Mouse (Mus musculus): ENCODE results near the gene Klhl11. TPM values are rescaled to one million over a fixed set of nuclear protein-coding genes. Genes with fewer than 3 reads are reported as not detected.

The Klhl11 gene
- polyA plus RNA-seq (2017; shearing (Covaris generic)) = 1 to 10 TPM; 2.2 to 3.0 TPM

DNA sequence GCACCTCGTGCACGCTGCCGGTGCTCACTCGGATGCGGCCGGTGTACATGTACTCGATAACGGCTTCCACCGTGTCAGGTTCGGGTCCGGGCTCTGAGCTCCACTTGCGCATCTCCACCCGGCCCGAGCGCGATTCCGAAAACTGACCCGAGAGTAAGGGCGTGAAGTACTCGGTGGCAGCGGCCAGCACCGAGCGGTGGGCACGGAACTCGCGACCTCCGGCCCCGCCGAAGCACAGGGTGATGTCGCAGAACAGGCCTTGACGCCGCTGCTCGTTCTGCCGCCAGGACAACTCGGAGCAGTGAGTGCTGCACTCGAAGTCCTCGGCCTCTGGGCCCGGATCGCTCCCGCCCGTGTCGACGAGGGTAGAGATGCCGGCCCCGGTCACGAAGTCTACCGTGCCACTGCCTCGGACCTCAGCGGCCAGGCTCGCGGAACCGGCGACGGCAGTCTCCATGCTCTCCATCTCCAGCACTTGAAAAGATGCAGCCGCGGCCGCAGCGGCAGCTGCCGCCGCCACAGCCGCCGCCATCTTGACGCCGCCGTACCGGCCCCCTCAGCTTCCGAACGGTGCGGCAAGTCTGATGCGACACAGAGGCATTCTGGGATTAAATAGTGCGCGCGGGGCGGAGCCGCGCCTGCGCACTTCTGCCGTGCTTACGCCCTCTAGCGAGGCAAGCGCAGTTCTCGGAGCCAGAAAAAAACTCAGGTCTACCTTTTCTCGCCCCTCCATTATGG lies at the start of gene Klhl11:
Gene Klhl11, minus strand, starts transcription at position 545 of the 738 bp plus-strand sequence.
- ATAC-seq = peak; percentile 93

DNA sequence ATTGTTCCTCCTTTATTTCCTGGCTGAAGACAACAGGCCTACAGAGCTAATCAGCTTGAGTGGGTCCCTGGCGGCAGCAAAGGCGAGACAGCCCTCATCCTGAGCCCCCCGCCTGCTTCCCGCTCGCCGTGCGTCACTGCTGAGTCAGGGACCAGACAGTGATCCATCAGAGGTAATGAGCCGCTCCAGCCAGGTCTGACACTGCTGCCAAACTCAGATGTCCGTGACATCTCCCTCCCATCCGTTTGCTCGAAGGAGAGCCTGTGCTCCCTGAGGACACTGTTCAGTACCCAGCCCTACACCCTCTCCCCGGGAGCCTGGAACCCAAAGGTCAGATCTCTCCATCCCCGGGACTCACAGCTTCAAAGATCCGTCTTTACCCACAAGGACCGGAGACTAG lies 48.3 kb upstream of the Klhl11 start:
- no peak for ATAC-seq

DNA sequence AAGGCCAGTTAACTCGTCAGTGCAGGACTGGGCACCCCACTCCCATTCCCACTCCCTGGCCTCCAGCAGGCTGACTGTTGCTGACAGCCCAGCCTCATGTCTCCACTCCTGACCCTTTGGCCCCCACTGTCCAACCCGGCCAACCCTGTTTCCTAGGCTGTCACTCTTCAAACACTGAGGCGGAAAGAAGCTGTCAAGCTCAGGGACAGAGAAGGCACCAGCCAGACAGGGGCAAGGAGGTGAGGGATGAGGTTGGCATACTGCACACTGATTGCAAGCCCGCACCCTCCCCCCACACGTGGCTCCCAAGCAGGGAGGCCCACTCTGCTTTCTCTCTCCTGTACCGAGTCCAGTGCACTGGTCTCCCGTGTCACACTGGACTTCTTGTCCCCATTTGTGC lies 46.6 kb upstream of the Klhl11 start:
- no peak for ATAC-seq

DNA sequence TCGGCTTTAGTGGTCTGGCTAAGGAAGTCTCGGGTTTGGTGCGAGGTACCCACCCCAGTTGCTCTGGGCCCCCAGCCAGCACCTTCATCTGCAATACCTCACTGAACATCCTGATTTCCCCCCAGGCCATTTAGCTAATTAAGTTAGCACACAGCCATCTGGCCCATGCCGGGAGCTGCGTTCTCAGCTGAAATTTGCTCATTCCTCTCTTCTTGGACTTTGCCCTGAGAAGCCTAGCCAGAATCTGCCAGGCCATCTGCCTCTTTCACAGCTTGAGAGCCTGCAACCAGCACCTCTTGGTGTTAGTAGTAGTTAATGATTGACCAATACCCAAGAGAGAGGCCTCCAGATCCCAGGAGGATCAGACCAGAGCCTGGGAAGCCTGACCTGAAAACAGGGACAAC lies 45.6 kb upstream of the Klhl11 start:
- ATAC-seq = no peak

DNA sequence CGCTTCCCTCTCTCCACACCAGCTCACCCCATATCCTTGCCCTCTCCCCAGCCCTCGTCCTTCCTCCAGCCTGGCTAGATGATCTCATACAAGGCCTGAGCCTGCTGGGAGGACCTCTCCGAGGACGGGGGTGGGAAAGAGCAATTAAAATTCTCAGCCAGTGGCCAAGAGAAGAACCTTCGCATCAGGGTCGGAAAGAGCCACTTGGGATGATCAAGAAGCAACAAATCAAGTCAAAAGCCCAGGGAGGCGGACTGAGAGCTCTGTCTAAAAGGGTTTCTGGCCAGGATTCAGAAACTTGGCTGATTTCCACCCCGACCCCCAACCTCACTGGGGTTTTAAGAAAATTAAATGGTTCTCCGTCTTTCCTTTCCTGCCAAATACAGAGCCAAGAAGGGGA lies 43.8 kb upstream of the Klhl11 start:
- ATAC-seq = no peak

DNA sequence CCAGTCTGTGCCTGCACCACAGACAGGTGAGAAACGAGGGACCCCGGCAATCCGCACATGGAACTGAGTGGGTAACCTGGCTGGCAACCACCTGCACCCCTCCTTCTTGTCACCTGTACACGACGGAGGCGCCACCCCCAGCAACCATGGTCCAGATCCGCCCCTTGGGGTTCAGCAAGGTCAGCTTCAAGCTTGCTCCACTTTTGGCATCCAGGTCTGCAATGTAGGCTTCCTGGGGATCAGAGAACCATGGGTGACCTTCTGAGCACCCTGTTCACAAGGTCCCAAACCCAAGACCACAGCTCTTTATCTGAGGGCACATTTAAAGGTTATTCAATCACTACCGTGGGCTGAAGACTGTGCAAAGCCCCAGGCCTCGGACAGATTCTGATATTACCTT lies 43.2 kb upstream of the Klhl11 start:
- ATAC-seq = no peak

DNA sequence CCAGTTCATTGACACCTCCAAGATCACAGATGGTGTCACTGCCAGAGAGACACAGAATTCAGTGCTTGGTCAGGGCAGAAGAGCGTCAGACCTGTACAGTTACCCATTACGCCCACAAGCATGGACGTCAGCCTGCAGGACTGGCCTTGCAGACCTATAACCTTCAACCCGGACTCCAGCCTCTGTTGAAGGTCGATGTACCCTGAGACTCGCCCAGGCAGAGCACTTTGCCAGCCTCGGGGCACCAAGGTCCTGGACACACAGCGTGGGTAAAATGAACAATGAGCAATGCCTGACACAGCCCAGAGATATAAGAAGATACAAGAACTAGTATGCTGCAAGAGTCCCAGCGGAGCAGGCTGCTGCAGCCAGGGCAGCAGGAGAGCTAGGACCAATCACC lies 42.5 kb upstream of the Klhl11 start:
- ATAC-seq = no peak

DNA sequence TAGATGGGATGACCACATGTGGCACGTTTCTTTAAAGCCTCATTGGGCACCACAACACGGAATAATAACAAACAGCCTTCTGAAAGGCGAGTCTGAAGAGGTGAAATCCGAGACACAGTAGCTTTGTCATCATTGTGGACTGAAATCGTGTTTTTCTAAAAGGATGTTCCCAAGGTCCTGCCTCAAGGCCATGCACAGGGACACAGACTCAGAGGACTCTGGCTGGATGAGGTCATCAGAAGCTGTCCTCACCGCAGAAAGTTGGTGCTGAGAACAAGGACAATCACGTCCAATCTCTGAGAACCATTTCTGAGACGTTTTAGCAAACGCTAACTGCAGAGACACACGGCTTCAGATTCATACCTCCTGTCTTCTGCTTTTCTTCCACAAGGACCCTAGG lies 41.2 kb upstream of the Klhl11 start:
- no peak for ATAC-seq

DNA sequence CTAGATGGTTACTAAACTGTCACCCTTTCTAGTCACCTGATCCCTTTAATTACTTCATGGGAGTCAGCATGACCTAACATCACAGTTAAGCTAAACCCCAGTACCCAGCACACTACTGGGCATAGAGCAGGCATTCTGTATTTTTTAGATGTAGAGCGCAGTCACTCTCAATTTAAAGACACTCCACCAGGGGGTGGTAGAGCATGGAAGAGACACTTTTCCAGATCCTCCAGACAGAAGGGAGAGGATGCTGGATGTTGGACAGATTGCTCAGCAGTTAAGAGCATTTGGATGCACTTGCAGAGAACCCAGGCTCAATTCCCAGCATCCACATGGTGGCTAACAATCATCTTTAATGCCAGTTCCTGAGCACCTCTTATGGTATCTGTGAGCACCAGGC lies 39.8 kb upstream of the Klhl11 start:
- ATAC-seq = no peak

DNA sequence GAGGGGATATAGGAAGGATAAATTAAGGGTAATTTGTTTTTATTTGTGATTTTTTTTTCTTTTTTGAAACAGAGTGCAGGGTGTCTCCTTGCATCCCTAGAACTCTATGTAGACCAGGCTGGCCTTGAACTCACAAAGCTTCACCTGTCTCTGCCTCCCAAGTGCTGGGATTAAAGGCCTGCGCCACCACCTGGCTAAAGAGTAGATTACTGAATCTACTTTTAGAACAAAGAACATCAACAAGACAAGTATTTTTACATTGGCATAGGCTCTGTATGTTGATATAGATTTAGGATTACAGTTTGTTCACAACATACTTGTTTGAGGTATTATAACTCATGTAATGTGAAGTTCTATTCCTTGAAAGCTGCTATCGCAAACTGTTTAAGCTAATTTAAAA lies 38.0 kb upstream of the Klhl11 start:
- ATAC-seq = no peak

DNA sequence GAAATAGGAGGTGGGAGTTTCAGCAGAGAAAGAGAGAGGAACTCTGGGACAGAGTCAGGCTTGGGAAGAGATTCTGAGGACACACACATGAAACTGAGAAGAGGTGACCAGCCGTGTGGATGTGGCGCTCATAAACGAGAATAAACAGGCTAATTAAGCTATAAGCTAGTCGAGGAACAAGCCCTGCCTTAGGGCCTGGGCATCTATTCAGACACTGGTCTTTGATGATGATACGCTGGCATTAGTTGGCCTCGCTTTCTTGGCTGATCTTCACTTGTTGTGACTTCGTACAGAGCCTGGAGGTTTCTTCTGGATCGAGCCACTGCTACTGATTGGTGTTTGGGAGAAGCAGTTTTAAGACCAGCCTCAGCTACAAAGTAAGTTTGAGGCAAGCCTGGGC lies 33.5 kb upstream of the Klhl11 start:
- no peak for ATAC-seq

DNA sequence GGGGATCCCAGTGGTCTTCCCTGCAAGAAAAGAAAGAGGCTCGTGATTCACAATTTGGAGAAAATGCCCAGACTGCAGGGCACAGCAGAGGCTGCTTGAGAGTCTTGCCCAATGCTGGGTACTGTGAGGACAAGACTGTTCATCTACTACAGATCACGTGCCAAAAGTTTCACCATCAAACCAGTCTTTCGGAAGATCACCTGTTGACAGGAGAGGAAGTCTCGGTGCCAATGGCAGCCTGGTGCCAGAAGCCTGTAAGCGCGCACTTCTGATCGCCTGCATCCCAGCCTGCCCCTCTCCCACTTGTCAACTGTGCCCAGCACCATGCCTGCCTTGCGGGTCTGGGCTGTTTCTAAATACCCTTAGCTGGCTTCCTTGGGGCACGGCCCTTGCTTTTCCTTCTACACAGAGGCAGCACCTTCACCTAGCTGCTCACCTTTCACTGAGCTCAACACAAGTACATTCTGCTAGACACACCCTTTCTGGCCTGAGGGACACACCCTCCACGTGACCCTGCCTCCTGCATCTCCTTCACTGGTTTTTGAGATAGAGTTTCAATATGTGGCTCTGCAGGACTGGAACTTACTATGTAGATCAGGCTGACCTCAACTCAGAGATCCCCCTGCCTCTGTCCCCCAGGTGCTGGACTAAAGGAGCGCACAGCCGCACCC lies 32.6 kb upstream of the Klhl11 start:
- ATAC-seq = no peak

DNA sequence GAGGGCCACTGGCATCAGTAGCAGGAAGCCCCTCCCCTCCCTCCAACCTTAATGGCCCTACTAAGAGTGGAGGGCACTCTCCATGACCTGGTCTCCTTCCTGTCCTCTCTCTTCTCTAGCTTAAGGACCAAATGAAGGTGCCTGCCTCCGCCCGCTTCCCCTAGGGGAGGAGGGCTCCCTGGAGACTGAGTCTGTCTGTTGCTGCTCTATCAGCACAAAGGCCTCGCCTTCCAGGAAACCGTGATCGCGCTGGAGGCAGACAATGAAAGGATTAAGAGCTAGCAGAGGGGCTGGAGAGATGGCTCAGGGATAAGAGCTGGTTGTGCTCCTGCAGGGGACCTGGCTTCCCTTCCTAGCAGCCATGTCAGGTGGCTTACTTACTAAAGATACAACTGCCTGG lies 28.8 kb upstream of the Klhl11 start:
- no peak for ATAC-seq

DNA sequence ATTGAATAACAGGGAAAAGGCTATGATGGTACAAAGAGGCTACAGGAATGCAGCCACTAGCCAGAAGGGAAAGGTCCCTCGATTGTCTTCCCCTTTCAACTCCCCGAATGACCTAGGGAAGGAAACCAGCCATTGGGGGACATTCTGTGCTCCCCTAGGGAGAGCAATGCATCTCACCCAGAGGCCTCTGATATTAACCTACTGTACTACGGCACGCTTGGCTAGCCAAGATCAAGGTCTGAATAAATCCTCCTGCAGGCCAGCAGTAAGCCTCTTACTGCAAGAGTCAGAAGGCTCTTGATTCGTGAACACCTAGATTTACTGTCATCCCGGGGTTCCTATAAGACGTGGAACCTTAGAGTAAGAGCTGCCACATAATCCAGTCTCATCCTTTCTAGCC lies 28.1 kb upstream of the Klhl11 start:
- no peak for ATAC-seq

DNA sequence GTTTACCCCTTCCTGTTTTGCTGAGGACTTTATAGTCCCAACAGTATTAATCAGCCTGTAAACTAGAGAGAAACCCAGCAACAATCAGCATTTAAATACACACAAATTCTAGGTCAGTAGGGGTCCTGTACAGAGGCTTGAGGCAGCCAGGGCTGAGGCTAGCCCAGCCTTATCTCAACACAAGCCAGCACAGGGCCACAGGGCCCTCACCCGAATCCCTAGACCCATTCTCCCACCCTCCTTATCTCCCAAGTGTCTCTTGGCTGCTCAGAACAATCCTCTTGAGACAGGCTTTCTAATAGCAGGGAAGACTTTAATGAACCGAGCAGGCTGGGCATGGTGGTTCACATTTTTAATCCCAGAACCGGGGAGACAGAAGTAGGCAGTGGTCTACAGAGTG lies 27.7 kb upstream of the Klhl11 start:
- ATAC-seq = no peak

DNA sequence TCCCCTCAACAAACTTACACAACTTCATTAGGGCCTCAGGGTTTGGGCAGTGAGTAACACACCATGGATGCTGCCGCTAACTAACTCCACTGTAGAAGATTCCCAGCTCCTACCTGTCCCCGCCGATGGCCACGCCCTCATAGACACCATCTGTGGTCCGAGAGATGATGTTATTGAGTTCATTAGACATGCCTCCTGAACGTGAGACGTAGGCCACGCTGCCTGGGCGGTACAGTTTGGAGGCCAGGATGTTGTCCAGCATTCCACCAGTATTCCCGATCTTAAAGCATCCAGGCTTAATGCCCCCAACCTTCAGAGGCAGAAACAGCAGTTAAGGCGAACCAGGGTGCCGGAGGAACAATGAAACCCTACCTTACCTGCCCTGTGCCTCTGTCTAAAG lies 21.2 kb upstream of the Klhl11 start:
- ATAC-seq = no peak

DNA sequence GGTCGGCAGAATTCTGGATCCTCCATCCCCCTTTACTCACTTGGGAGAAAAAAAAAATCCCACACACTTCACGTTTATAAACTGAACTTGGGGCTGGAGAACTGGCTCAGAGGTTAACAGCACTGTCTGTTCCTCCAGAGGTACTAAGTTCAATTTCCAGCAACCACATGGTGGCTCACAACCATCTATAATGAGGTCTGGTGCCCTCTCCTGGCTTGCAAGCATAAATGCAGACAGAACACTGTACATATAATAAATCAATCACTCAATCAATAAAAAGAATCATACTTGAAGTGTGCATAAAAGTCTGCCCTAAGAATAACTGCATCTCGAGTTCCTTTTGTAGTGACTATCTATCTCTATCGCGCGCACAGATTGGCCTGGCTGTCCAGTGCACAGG lies 18.4 kb upstream of the Klhl11 start:
- no peak for ATAC-seq

DNA sequence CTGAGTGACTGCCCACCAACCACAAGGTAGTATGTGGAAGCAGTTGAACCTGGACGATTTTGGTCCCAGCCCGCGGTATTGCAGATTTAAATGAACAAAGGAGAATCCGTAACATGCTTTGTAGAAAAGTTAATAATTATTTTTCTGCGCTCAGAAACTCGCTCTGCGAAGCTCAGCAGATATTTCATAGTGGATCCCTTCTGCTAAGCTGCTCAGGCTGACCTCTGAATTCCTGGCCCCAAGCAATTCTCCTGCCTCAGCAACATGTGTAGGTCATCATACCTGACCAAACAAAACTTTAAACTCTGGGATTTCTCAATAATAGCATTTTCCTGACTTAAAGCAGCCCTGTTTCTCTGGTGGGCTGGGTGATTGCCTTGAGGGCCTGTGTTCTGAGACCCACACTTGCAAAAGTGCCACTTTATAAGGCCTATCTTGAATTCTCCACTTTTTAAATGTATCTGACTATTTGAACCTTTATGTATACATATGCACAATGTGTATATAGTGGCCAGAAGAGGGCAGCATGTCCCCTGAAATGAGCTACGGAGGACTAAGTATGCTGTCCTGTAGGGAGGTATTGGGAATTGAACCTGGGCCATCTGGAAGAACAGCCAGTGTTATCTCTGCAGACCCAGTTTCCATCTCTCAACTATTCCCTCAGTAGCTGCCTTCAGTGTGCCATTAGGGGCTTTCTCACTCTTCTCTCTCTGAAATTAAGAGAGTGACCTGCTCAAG lies 13.4 kb upstream of the Klhl11 start:
- ATAC-seq = no peak

DNA sequence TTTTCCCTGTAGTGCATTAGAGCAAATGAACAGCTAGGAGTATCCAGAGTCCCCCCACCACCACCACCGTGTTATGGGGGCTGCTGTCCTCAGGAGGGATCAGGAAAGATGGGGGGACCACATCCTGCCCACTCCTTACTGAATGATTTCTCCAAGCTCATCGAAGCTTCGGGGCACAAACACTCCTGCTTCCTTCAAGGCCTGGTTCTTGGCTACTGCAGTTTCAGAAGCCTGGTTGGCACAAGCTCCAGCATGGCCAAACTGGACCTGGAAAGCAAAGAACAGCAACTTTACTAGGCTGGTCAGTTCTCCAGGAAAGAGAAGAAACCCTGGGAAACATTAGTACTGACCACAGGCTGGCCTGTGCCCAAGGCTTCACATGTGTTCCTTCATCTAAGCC lies 11.9 kb upstream of the Klhl11 start:
- no peak for ATAC-seq

DNA sequence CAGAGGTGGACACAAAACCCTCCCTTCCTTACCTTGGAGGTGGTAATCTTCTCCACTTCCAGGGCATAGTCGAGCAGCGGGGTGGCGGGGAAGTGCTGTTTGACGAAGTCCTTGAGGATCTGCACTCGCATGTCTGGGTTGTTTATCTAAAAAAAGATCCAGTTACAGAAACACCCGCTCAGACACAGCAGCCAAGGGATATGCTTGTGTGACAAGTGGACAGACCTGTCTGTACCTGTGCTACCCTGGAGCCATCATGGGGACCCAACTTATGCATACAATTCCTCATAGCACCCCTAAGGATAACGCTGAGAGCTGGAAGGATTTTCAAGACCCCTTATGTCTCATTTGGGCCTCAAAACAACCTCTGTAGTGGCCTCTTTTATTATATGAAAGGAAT lies 6.6 kb upstream of the Klhl11 start:
- ATAC-seq = no peak

DNA sequence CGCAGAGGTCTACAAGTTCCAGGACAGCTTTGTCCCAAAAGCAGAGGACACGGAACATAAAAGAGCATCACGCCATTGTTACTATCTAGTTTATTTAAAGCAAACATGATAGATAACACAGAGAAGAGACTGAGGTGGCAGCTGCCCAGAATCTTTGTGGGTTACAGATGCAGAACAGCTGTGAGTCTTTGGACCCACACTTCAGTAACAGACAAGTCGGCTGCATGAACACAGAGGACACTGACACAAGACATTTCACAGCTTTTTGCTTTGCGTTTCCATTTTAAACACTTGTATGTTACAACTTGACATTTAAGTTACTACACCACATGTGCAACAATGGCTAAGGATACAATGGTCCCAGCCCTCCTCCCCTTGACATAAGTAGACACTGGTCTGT lies 3.7 kb upstream of the Klhl11 start:
- no peak for ATAC-seq

DNA sequence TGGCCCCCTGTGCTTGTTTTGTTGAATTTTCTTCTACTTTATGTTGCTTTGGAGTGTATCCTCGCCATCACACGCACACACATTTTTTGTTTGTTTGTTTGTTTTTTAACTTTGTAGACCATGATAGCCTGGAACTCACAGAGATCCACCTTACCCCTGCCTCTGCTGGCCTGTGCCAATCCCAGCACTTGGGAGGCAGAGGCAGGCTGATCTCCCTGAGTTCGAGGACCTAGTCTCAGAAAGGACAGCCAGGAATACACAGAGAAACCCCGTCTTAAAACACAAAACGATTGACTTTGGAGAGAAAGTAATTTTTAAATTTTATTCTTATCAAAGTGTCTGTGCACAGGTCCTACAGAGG lies 374 bp upstream of the Klhl11 start:
- ATAC-seq = peak; percentile 40

DNA sequence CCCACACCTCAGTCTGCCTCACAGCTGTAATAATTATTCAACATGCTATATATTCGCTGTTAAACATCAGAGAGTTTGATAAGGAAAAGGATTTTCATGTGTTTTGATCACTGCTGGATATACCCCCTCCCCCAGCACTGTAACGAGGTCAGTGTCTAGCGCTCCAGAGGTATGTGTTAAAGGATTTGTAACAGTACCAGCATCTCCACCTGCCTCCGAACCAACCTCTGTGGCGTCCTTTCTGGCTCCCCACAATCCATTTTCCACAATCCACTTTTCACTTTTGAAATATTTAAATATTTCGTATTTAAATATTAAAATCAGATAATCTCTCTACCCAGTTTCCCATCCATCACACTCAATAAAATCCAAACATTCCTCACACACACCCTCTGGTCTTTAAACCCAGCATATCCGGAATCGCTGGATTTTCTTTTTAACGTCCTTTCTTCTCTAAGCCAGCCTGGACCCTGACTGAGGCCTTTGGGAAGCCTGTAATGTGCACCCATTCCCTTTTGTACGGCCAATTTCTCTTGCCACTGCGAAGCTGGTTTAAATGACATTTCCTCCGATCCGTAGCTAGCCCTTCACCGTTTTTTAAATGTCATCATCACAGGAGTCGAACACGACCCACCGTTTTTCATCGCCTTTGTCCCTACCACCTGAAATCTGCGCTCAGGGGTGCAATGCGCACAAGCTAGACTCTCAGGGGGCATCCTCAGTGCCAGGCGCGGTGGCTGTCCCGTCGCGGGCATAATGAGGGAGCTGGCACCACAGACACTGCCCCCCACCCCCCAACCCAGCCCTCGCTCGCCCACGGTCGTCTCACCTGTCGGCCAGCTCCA lies 967 bp downstream of the Klhl11 start:
- ATAC-seq = no peak

Data from CD4-positive, CD25-positive, alpha-beta regulatory T cell, adult 4 months (primary cell).